ENCODE assay signal across 8 mouse cellular contexts in the genomic region with DNA sequence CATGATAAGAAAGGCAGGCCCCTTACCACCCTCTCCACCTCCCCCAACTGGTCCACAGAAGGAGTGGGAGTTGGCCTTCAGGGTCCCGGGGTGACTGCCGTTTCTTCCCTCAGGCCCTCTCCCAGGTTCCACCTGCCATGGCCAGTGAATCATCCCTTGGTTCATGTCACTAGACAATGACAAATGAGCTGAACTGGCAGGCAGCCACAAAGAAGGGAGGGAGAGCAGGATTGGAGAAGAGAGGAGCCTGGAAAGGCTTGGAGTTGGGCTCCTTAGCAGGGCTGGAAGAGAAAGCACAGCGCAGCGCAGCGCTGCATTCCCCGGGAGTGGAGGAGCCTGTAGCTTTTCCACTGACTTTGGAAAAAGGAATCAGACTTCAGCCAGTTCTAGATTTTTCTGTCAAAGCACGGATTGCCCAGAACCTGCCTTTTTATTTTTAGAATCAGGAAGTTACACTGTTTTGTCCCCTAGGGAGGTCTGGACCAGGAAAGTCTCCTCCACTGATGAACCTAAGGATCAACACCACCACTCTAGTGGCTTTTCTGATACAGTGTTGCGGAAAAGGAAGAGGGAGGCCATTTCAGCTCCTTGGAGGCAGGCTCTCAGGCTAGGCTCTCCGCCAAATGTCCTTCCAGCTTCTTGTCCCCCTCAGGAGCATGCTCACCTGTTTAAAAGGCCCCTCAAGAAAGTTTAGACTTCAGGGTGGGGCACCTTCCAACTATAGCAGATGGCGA. TPM values are rescaled to one million over a fixed set of nuclear protein-coding genes. Genes with fewer than 3 reads are reported as not detected.
A peak's percentile ranks its signal among the peaks of the same experiment; 100 is the strongest.
DNase-seq lines count a peak whose midpoint lies in the region; ATAC-seq and TF ChIP-seq lines count a peak whose summit lies in the region.

No protein-coding gene starts in this region.

- no peaks in the 10 kb centered on the region for H3K9me3 ChIP-seq in intestine, embryonic 14.5 days (ENCODE audit: control insufficient read depth, low read length)
- H3K9me3 ChIP-seq in intestine, postnatal 0 days (ENCODE audit: control insufficient read depth) = no peaks in the 10 kb centered on the region
- no peaks in the 10 kb centered on the region for H3K9me3 ChIP-seq in heart, embryonic 10.5 days
- no peaks in the 10 kb centered on the region for H3K9me3 ChIP-seq in kidney, embryonic 16.5 days (ENCODE audit: low read length)

- peaks cover 6% of the 10 kb centered on the region; the same call in 1 of the 2 replicates for H3K36me3 ChIP-seq in intestine, embryonic 14.5 days (ENCODE audit: control insufficient read depth, insufficient read depth, low read length)
- no peaks in the 10 kb centered on the region for H3K36me3 ChIP-seq in intestine, postnatal 0 days (ENCODE audit: control insufficient read depth, insufficient read depth)
- no peaks in the 10 kb centered on the region for H3K36me3 ChIP-seq in heart, embryonic 10.5 days
- no peaks in the 10 kb centered on the region for H3K36me3 ChIP-seq in kidney, embryonic 16.5 days (ENCODE audit: insufficient read depth, low read length)

- no peaks in the 10 kb centered on the region for H3K27me3 ChIP-seq in intestine, embryonic 14.5 days (replicated peaks; ENCODE audit: control insufficient read depth, insufficient read depth, low read length)
- H3K27me3 ChIP-seq in intestine, postnatal 0 days (replicated peaks; ENCODE audit: control insufficient read depth, insufficient read depth, low read length) = no peaks in the 10 kb centered on the region
- H3K27me3 ChIP-seq in heart, embryonic 10.5 days (ENCODE audit: insufficient read depth, poor library complexity, severe bottlenecking) = no peaks in the 10 kb centered on the region
- no peaks in the 10 kb centered on the region for H3K27me3 ChIP-seq in kidney, embryonic 16.5 days (ENCODE audit: insufficient read depth, low read length)

- H3K4me3 ChIP-seq in intestine, embryonic 14.5 days (ENCODE audit: low read depth, low read length) = no peak overlapping the region
- H3K4me3 ChIP-seq in intestine, postnatal 0 days (ENCODE audit: low read depth, low read length) = no peak overlapping the region
- H3K4me3 ChIP-seq in heart, embryonic 10.5 days = no peak overlapping the region
- no peak overlapping the region for H3K4me3 ChIP-seq in kidney, embryonic 16.5 days (ENCODE audit: low read length)

- no peak for TF ChIP-seq CTCF in intestine, postnatal 0 days (IDR thresholded peaks at IDR 0.05; ENCODE audit: low read depth)

- peak overlapping the region; percentile 63; the same call in 1 of the 2 replicates for H3K27ac ChIP-seq in intestine, embryonic 14.5 days (ENCODE audit: low read depth)
- H3K27ac ChIP-seq in intestine, postnatal 0 days (ENCODE audit: low read depth, low read length) = no peak overlapping the region
- peak overlapping the region; percentile 75 for H3K27ac ChIP-seq in heart, embryonic 10.5 days
- H3K27ac ChIP-seq in kidney, embryonic 16.5 days (ENCODE audit: low read length) = peak overlapping the region; percentile 6; the same call in 1 of the 2 replicates

- no peak overlapping the region for H3K4me2 ChIP-seq in intestine, embryonic 14.5 days (ENCODE audit: low read length)
- H3K4me2 ChIP-seq in intestine, postnatal 0 days (replicated peaks; ENCODE audit: low read depth) = no peak overlapping the region
- H3K4me2 ChIP-seq in kidney, embryonic 16.5 days (replicated peaks; ENCODE audit: low read depth, low read length) = 0 out of 2 replicates have a peak overlapping the region, but pooled peaks have one; percentile 1

- ATAC-seq in intestine, embryonic 14.5 days (replicated peaks; ENCODE audit: low FRiP score, low TSS enrichment, low read depth) = no peak
- no peak for ATAC-seq in intestine, postnatal 0 days
- peak; percentile 47; the same call in 1 of the 2 replicates for ATAC-seq in kidney, embryonic 16.5 days (ENCODE audit: low FRiP score, low TSS enrichment)

- no peak for DNase-seq in intestine, embryonic 14.5 days (ENCODE audit: low spot score)
- peak; percentile 94 for DNase-seq in adrenal gland, adult 2 months
- no peak for DNase-seq in heart, embryonic 10.5 days (ENCODE audit: low spot score)
- DNase-seq in ovary, postnatal 14 days (ENCODE audit: low spot score) = peak; percentile 61
- no peak for DNase-seq in thymus, postnatal 14 days
- no peak for DNase-seq in left cerebral cortex, adult 8-10 months (ENCODE audit: low spot score in 2 of 2)

- H3K4me1 ChIP-seq in intestine, embryonic 14.5 days (replicated peaks; ENCODE audit: control insufficient read depth, insufficient read depth, low read length) = peaks cover 63% of the 10 kb centered on the region
- peaks cover 6% of the 10 kb centered on the region for H3K4me1 ChIP-seq in intestine, postnatal 0 days (replicated peaks; ENCODE audit: control insufficient read depth, insufficient read depth, low read length)
- H3K4me1 ChIP-seq in heart, embryonic 10.5 days = peaks cover 73% of the 10 kb centered on the region
- H3K4me1 ChIP-seq in kidney, embryonic 16.5 days (ENCODE audit: insufficient read depth, low read length) = peaks cover 63% of the 10 kb centered on the region

- H3K9ac ChIP-seq in intestine, embryonic 14.5 days (ENCODE audit: low read length) = no peak overlapping the region
- H3K9ac ChIP-seq in intestine, postnatal 0 days (ENCODE audit: low read depth, low read length) = no peak overlapping the region
- H3K9ac ChIP-seq in kidney, embryonic 16.5 days (replicated peaks; ENCODE audit: low read length) = no peak overlapping the region; the same call in 1 of the 2 replicates

- WGBS in intestine, embryonic 14.5 days = 47% methylated on average over 10 of the region's 10 CpGs
- WGBS in intestine, postnatal 0 days = 52% methylated on average over 10 of the region's 10 CpGs
- 52% methylated on average over 10 of the region's 10 CpGs for WGBS in heart, embryonic 10.5 days
- 35% methylated on average over 10 of the region's 10 CpGs for WGBS in kidney, embryonic 16.5 days

RNA-seq across cellular contexts. Expression of gene Rin3, which starts 4.0 kb away (rescaled TPM):
- polyA plus RNA-seq in intestine, embryonic 14.5 days (2014; fragmentation: Nextera tagmentation; extraction: Ambion mirVana) = 13.4 and 14.6 TPM in 2 replicates
- polyA plus RNA-seq in intestine, postnatal 0 days (2015; fragmentation: Nextera tagmentation; extraction: Ambion mirVana) = 8.8 and 10.5 TPM in 2 replicates
- total RNA-seq in adrenal gland, adult 2 months (2021) = 10 to 100 TPM; 12.3 to 15.1 TPM
- polyA plus RNA-seq in adrenal gland, adult 2 months (2012; rRNA removed) = 7.4 and 8.9 TPM in 2 replicates
- polyA plus RNA-seq in heart, embryonic 10.5 days (2016; fragmentation: Nextera tagmentation; extraction: Ambion mirVana) = 8.9 and 9.0 TPM in 2 replicates
- 8.7 and 9.1 TPM in 2 replicates for polyA plus RNA-seq in kidney, embryonic 16.5 days (2015; fragmentation: Nextera tagmentation; extraction: Ambion mirVana)
- total RNA-seq in left cerebral cortex, adult 8-10 months (2022) = 1 to 10 TPM; 2.7 to 5.3 (median 4.9) TPM

Comparison
In these comparisons a context has a peak if more than half of its experiments do, and no peak if none do; other contexts are left out.
1. DNase-seq: peak in adrenal gland, adult 2 months (single experiment) and ovary, postnatal 14 days (single experiment); none in intestine, embryonic 14.5 days (single experiment), heart, embryonic 10.5 days (single experiment), thymus, postnatal 14 days (single experiment) and left cerebral cortex, adult 8-10 months (0 of 2).